Mouse (Mus musculus): ENCODE data around the gene Zfp764.
A peak's percentile ranks its signal among the peaks of the same experiment; 100 is the strongest.
"Not testable (repeated sequence)": the region's sequence is repeated elsewhere in the genome, so short reads cannot be mapped to it uniquely, and the experiment has no call there.

The Zfp764 gene

DNA sequence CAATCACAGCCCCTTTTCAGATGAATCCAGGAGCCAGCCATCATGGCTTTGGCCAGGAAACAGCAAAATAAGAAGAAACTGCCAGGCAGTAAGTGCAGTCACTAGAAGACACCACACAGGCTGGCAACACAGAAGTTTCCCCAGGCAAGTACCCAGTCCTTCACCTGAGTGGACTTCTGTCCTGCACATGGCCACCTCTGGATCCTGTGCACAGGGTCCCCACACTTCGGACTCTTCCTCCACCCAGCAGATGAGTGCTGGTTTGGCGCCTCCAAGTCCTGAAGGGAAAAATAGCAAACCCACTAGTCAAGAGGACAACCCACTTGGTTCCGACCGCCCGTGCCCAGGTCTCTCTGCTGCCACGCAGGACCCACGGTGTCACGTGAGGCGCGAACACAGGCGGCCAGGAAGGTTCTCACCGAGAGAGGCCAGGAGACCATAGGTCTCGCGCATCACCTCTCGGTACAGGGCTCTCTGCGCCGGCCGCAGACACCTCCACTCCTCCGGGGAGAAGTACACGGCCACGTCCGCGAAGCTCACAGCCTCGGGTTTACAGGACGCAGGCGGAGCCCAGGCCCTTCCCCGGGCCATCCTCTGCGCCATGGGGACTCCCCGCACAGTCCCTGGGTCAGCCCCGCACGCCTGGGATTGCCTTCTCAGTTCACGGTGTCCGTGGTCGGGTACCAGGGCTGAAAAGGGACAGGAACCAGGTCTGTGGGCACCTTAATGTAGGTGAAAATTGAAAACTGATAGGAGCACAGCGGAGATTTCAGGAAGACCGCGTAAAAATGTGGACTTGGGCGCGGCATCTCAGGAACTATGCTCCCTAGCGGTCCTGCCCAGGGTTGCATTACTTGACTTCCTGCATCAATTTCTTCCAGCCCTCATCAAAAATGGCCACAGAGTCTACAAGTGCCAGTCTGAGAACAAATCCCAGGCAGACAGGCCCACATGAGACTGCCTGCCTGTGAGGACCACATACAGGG lies at the start of gene Zfp764:
Zfp764 (minus strand) TSS at position 821 of the 986 bp plus-strand sequence.
- peak; percentile 80 for DNase-seq (ENCODE audit: low read depth)

DNA sequence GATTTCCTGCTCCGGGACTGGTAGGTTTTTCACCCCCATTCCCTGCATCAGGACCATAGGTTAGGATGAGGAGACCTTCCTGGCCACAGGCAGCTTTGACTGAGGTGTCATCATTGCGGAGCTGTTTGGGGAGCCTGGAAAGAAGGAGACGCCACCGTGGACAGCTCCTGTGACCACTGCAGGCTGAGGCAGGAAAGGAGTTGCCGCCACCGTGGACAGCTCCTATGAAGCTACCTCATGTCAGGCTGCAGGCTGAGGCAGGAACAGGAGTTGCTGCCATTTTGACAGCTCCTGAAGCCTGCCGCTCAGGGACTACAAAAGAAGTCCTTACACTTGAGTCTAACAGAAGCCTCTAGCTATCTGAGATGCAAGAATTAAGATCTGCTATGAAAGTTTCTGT lies 48.3 kb upstream of the Zfp764 start:
- no peak for DNase-seq (ENCODE audit: low read depth)

DNA sequence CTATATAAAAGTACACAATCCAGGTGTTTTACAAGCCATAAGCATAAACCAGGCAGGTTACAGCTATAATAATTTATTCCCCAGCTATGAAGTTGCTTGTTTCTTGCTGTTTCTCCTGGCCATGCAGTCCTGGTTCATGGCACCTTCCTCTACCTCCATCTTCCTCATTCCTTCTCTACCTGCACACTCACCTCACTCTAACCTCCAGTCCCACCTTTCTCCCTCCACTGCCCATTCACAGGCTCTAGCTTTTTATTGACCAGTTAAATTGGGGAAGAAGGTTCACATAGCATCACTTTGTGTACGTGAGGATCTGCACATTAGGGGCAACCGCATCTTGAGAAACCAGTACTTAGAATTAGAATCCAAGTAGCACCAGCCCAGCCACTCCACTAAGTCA lies 46.4 kb upstream of the Zfp764 start:
- DNase-seq (ENCODE audit: low read depth), result no peak

DNA sequence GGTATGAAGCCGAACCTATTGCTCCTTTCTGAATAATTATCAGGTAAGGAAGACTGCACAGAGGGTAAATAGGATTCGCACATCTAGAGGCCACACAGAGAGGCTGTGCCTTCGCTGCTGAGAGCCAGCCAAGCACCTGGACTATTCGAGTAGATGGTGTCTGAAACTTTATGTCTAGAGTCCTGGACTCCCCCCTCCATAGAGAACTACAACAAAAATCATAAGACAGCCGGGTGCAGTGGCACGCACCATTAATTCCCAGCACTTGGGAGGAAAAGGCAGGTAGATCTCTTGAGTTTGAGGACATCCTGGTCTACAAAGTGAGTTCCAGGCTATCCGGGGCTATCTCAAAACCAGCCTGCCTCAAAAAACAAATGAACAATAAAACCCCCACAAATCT lies 43.3 kb upstream of the Zfp764 start:
- no peak for DNase-seq (ENCODE audit: low read depth)

DNA sequence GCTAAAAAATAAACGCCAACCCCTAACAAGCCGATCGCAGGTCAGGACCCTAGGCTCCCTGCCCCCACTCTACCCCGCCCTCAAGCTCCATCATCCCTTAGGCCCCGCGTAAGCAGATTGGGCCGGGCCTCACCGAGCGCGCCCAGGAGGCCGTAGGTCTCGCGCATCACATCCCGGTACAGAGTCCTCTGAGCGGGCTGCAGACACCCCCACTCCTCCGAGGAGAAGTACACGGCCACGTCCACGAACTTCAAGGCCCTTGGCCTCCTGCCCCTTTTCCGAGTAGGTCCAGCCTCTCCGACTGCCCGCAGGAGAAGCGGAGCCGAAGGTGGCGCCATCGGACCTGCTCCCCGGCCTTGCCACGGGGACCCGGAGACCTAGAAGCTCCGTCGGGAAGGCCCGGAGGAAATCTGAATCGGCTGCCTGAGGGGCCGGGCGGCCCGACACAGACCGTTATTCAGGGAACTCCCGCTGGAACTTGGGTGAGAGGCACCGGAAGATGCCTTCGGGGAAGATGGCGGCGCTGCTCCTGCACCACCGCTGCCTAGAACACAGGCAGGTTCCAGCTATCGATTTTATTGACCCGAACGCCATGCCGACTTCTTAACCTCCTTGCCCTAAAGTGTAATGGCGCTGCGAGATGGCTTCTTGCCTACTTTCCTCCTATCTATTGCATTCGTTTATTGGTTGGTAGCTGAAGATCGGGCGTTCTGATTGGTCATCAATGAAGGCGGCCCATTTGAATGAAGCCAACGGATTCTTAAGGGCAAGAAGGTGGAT lies 42.1 kb upstream of the Zfp764 start, which contains the start of gene Zfp689:
Zfp689 (minus strand) TSS at position 638 of the 780 bp plus-strand sequence.
- peak; percentile 97 for DNase-seq (ENCODE audit: low read depth)

DNA sequence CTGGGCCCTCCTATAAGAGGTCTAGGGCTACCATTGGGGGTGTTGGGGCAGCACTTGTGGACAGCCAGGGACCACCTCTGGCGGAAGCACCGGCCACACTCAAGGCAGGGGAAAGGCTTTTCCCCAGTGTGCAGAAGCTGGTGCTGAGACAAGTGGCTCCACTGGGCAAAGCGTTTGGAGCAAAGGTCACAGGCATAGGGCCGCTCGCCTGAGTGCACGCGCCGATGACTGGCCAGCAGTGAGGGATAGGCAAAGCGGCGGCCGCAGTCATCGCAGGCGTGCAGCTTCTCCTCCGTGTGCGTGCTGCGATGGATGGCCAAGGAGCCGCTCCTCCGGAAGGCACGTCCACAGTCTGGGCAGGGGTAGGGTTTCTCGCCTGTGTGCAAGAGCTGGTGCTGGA lies 37.4 kb upstream of the Zfp764 start:
- DNase-seq (ENCODE audit: low read depth), result no peak

DNA sequence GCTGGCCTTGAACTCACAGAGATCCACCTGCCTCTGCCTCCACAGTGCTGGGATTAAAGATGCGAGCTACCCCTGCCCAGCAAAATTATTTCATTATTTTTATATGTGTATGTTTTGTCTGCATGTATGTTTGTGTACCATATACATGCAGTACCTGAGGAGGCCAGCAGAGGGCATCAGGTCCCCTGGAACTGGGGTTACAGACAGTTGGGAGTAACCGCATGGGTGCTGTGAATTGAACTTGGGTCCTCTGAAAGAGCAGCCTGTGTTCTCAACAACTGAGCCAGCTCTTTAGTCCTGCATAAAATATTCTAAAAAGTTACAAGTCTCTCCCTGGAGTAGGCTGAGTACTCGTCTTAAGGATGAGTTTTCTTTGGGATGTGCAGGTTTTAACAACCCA lies 31.1 kb upstream of the Zfp764 start:
- DNase-seq (ENCODE audit: low read depth), result no peak

DNA sequence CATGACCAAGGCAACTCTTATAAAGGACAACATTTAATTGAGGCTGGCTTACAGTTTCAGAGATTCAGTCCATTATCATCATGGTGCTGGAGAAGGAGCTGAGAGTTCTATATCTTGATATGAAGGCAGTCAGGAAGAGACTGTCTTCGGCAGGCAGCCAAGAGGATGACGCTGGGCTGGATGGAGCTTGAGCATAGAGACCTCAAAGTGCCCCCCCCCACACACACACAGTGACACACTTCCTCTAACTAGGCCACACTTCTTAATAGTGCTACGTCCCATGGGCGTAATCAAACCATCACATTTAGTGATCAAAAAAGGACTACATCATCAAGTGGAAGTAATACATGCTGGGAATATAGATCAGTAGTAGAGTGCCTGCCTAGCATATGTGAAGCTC lies 28.6 kb upstream of the Zfp764 start:
- no peak for DNase-seq (ENCODE audit: low read depth)

DNA sequence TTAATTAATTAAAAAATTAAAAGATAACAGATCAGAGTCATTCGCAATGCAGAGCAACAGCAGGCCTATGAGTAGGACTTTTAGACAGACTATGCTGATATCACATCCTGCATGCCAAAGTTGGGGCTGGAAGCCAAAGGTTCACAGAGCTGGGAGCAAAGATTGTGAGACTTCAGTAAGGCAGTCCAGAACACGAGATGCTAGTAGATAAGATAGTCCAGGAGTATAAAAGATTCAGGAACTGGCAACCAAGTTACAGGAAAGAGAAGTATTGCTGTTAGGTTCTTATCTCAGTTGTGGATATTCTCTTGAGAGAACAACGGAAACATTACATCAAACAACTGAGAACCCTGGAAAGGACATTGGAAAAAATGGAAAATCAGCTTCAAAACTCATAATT lies 19.7 kb upstream of the Zfp764 start:
- no peak for DNase-seq (ENCODE audit: low read depth)

DNA sequence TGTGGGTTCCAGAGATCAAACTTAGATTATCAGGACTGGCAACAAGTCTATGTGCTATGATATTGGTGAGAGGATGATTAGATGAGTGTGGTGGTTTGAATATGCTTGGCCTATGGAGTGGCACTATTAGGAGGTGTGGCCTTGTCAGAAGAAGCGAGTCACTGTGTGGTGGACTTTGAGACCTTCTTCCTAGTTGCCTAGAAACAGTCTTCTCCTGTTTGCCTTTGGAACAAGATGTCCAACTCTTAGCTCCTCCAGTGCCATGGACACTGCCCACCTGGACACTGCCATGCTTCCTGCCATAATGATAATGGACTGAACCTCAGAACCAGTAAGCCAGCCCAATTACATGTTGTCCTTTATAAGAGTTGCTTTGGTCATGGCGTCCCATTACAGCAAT lies 19.3 kb upstream of the Zfp764 start:
- DNase-seq (ENCODE audit: low read depth), result no peak

DNA sequence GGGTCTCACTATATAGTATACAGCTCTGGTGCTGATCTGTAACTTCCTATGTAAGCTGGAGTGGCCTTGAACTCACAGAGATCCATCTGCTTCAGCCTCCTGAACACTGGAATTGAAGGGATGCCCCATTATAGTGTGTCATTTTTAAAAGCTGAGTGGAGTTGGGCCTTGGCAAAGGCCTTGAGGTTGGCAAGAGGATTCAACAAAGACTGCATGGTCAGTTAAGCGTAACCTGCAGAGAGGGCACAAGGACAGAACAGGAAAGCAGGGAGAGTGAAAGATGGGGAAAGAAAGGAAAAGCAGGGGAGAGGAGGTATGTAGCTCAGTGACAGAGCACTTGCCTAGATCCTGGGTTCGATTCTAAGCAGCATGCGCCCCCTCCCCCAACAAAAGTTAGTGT lies 18.7 kb upstream of the Zfp764 start:
- no peak for DNase-seq (ENCODE audit: low read depth)

DNA sequence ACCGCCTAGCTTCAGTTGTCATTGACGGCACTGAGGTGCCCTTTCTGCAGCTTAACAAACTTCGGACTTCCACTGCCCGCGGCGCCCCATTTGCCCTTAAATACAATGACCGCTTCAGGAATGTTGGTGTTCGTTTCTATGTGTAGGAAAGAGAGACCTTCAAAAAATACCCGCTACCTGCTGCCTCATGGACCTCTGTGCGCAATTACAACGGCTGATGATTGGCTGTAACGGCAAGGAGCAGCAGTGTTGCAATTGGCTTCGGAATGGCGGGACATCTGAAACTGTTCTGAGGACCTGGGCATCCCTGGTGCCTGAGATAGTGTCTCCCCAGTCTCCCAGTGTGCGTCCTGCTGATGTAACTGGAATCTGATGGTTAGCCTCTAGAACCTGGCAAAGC lies 15.6 kb upstream of the Zfp764 start:
- peak; percentile 9 for DNase-seq (ENCODE audit: low read depth)

DNA sequence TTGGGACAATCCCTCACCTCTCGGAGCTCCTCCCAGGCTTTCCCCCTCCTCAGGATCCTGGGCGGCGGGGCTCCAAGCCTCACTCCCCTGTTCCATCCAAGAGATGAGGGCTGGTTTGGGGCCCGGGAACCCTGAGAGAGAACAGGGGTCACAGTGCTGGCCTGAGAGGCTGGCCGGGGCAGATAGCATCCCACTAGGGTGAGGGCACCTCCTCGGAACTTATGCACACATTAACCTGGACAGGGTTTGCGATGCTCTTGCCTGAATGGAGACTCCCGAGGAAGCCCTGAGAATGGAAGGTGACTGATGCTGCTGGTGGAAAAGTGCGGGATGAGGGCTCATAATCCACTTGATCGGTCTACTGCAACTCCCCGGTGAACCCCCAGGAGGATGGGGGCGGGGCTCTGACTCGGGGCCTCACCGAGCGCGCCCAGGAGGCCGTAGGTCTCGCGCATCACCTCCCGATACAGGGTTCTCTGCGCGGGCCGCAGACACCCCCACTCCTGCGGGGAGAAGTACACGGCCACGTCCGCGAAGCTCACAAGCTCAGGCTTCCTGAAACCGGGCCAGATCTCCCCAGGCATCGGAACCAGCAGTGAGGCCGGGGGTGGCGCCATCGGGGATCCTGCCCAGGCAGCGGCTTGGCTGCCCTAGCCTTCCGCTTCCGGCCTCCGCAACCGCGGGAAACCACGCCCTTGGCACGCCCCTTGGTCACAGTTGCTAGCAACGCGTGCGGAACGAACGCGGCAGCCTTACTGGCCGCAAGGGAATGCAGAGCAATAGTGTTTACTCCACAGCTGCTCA lies 15.0 kb upstream of the Zfp764 start, which contains the start of gene Zfp688:
Zfp688 (minus strand) TSS at position 681 of the 804 bp plus-strand sequence.
- DNase-seq (ENCODE audit: low read depth), result peak; percentile 80

DNA sequence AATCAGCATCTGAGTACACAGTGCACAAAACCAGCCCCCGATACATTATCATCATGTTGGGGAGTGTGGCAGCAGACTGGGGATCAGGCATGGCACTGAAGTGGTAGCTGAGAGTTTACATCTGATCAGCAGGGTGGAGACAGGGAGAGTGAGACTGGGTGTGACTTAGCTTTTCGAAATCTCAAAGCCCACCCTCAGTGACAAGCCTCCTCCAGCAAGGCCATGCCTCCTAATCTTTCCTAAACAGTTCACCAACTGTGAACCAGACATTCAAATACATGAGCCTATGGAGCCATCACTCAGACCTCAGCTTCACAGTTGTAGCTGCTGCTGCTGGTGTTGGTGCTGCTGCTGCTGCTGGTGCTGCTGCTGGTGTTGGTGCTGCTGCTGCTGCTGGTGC lies 4.8 kb upstream of the Zfp764 start:
- DNase-seq (ENCODE audit: low read depth), result no peak

DNA sequence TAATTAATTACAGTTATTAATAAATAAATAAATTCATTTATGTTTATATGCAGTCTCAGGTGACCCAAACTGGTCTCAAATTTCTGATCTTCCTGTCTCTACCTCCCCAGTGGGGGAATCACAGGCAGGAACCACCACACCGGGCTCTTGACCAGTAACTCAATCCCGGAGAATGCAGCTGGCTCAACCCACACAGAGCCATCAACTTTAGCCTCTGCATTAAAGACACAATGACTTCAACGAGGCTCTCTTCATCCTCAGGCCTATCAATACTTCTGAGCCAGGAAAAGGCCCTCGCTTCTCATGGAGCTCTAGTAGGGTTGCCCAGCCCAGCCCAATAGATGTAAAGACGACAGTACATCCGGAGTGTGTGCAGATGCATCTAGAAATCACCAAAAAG lies 2.5 kb downstream of the Zfp764 start:
- DNase-seq (ENCODE audit: low read depth), result not testable (repeated sequence)

DNA sequence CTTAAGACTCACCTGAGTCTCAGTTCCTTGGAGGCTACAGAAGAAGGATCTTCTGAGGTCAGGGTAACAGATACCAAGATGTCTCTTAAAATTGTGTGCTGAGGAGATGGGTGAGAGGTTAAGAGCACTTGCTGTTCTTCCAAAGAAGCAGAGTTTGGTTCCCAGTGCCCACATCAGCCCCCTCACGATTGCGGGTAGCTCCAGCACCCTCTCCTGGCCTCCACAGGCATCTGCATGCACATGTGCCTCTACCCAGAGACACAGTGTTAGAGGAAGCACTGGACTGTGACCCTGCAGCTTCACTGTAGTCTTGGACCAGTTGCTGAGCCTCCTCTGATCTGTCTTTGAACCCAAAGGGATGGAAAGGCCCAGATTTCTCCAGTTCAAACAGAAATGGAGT lies 3.6 kb downstream of the Zfp764 start:
- no peak for DNase-seq (ENCODE audit: low read depth)

DNA sequence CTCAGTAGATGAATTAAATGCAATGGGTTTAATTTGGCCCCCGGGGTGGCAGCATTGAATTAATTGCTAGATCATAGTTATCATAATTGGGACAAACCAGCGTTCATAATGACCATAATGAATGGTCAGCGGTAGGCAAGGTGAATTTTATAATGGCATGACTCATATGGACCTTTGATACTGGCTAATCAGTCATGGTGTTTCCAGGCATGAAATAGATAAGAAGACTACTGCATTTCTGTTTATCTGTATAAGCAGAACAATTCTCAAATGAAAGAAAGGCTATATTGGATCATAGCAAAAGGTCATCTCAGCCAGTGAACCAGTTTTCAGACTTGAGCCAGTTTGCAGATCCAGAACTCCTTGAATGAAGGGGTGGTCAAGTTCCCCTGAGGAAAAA lies 6.3 kb downstream of the Zfp764 start:
- no peak for DNase-seq (ENCODE audit: low read depth)

DNA sequence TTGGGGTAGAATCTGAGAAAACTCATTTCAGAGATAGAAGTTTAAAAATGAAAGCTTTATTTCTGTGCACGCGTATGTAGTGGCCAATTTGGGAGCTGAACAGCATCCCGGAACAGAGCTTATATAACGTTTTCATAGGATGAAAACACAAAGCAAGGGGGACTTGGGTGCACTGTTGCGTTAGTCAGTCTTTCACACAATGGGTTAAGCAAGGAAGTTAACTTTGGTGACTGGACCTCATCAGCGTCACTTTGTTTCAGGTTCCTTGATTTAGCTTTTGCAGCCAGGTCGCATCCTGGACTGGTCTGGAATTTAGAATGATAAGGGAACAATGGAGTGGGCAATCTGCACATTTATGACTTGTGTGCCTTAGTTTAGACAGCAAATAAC lies 12.7 kb downstream of the Zfp764 start:
- no peak for DNase-seq (ENCODE audit: low read depth)

DNA sequence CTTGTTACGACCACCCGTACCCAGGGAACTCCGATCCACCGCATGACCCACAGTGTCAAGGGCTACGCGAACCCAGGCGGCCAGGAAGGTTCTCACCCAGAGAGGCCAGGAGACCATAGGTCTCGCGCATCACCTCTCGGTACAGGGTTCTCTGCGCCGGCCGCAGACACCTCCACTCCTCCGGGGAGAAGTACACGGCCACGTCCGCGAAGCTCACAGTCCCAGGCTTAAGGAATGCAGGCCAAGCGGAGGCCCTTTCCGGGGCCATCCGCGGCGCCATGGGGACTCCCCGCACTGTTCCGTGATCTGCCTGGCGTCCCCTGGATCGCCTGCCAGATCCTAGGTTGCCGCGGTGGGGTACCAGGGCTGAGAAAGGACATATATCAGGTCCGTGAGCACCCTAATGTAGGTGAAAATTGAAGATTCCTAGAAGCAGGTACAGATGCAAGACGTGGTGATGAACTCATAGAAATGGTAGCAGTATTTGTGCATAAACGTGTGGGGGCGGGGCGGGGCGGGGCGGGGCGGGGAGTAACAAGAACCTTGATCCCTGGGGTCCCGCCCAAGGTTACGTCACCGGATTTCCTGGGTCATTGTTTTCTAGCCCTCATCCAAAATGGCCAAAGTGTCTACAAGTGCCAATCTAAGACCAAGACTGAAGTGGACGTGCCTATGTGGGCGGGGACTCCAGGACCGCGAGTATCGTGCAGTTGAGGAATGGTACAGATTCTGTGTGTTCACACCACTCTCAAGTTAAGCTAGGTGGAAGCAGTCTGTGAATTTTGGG lies 13.3 kb downstream of the Zfp764 start, which contains the start of gene E430018J23Rik:
E430018J23Rik (minus strand) TSS at position 473 of the 787 bp plus-strand sequence.
- DNase-seq (ENCODE audit: low read depth), result peak; percentile 97

DNA sequence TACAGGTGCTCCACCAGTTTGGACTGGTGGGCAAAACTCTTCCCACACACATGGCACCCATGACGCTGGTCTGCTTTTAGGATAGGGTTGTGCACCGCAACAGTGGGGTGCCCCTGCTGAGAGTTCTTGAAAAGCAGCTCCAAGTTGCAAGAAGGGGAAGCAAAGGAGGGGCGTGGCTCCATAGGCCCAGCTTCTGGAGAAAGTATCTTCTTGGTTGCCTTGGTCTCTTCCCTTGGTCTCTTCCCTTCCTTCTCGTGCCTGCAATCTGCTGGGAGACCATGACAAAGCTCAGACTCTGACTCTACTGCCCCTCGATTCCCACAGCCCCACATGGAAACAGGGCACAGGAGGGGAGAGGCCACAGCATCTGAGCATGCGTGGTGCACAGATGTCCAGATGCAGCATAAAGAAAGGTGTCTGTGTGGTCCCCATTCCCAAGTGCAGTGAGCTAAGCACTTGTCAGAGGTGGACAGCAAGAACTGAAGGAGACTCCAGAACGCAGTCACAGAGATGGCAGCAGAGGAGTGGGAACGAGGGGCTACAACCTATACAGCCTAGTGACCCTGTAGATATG lies 14.3 kb downstream of the Zfp764 start:
- no peak for DNase-seq (ENCODE audit: low read depth)

DNA sequence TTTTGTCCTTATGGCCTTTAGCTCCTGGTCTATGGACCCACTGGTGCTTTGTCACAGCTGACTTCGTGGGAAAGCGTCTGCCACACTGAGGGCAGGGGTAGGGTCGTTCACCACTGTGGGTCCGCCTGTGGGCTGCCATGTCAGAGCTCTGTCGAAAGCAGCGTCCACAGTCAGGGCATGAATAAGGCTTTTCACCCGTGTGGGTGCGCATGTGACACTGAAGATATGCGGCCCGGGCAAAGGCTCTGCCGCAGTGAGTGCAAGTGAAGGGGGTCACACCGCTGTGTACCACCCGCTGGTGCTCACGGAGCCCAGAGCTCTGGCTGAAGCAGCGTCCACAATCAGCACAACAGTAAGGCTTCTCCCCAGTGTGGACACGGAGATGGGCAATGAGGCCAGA lies 15.1 kb downstream of the Zfp764 start:
- DNase-seq (ENCODE audit: low read depth), result no peak
